27 mouse cellular contexts compared by ENCODE assay signal in genomic region chr8:11650021-11650420, GRCm38 (mm10). TPM values are rescaled to one million over a fixed set of nuclear protein-coding genes. Genes with fewer than 3 reads are reported as not detected.
A peak's percentile ranks its signal among the peaks of the same experiment; 100 is the strongest.
DNase-seq lines count a peak whose midpoint lies in the region; TF ChIP-seq lines count a peak whose summit lies in the region.
"Had no signal": no experiment of that assay in that cellular context is flagged by ENCODE, and none has a peak within 500 bp of the region (broad histone marks: within the 10 kb centered on the region; RNA-seq: fewer than 3 reads in every experiment).

No protein-coding gene starts in this region.

- in situ Hi-C loops in ES-E14 (cut with MboI; ENCODE audit: low sequenced_read_pairs in 2 of 2, unreplicated experiment in 2 of 2): no loop called here

- no peaks in the 10 kb centered on the region for H3K36me3 ChIP-seq in ES-E14 (ENCODE audit: control insufficient read depth, insufficient read depth, low read length, poor library complexity, severe bottlenecking)
- no peaks in the 10 kb centered on the region for H3K36me3 ChIP-seq in limb, embryonic 10.5 days
- H3K36me3 ChIP-seq: G1E had no signal

- no peak overlapping the region for H3K27ac ChIP-seq in ES-E14 (ENCODE audit: insufficient read depth, low read depth, low read length, poor library complexity, severe bottlenecking)
- H3K27ac ChIP-seq in limb, embryonic 10.5 days: no peak overlapping the region

- no peak overlapping the region for H3K9ac ChIP-seq in ES-E14 (ENCODE audit: insufficient read depth, low read depth, low read length, poor library complexity, severe bottlenecking)

- 92% methylated on average over 5 of the region's 5 CpGs for WGBS in limb, embryonic 10.5 days

- no peaks in the 10 kb centered on the region for H3K27me3 ChIP-seq in limb, embryonic 10.5 days (ENCODE audit: low read depth, poor library complexity, severe bottlenecking)
- H3K27me3 ChIP-seq: CH12.LX, Patski had no signal

- H3K4me3 ChIP-seq in ES-E14 (ENCODE audit: insufficient read depth in 1 of 2, low read depth in 1 of 2, low read length in 2 of 2, poor library complexity in 1 of 2, severe bottlenecking in 1 of 2): no peak overlapping the region
- no peak overlapping the region for H3K4me3 ChIP-seq in limb, embryonic 10.5 days

- peaks cover 0 to 5% of the 10 kb centered on the region in 2 experiments; a peak in 1 of 4 replicates for H3K4me1 ChIP-seq in ES-E14 (ENCODE audit: control insufficient read depth in 2 of 2, insufficient read depth in 2 of 2, low read length in 2 of 2, poor library complexity in 1 of 2)
- peaks cover 13% of the 10 kb centered on the region for H3K4me1 ChIP-seq in limb, embryonic 10.5 days

- no peaks in the 10 kb centered on the region for H3K9me3 ChIP-seq in ES-E14 (ENCODE audit: control insufficient read depth, insufficient read depth, low read depth, low read length)
- H3K9me3 ChIP-seq in limb, embryonic 10.5 days (replicated peaks): no peaks in the 10 kb centered on the region
- H3K9me3 ChIP-seq: G1E had no signal

- peak; percentile 70 for DNase-seq in ES-CJ7 (ENCODE audit: low read depth, low spot score)
- peak; percentile 41 for DNase-seq in ES-E14 (ENCODE audit: low read depth, low spot score)
- peak; percentile 61 for DNase-seq in ZHBTc4 (ENCODE audit: low read depth, low spot score)
- no peak for DNase-seq in frontal cortex, postnatal 10 days (ENCODE audit: low spot score in 2 of 2)
- no peak for DNase-seq in testis, postnatal 14 days (ENCODE audit: low spot score)
- no peak for DNase-seq in limb, embryonic 10.5 days (ENCODE audit: low spot score)
- DNase-seq: adrenal gland, adult 2 months; adrenal gland, adult 8-10 months; adrenal gland, postnatal 10 days; adrenal gland, postnatal 14 days; adrenal gland, postnatal 25 days; adrenal gland, postnatal 36 days; B cell, adult 2 months; cerebellum, adult 11 months; cerebellum, adult 11-12 months; cerebellum, adult 18-20 months; cerebellum, adult 2 months; cerebellum, adult 8-10 months; cerebellum, adult 9-10 months had no signal

TF ChIP-seq in ES-E14, 5 proteins besides CTCF, POLR2A, EP300 and RAD21:
- TF ChIP-seq ZNF384 (IDR thresholded peaks at IDR 0.05; ENCODE audit: low read depth, low read length) (no peak), CHD2 (IDR thresholded peaks at IDR 0.05; ENCODE audit: low read depth, low read length) (no peak), MAFK (IDR thresholded peaks at IDR 0.05; ENCODE audit: insufficient read depth, low read depth, low read length) (no peak), ZC3H11A (IDR thresholded peaks at IDR 0.05; ENCODE audit: borderline replicate concordance, low read depth, low read length) (no peak), HCFC1 (IDR thresholded peaks at IDR 0.05; ENCODE audit: borderline replicate concordance, insufficient read depth, low read length) (no peak)

RNA-seq across cellular contexts. Expression of gene Ankrd10, which starts 14.5 kb away (rescaled TPM):
- 165 and 235 TPM in 2 replicates for total RNA-seq in ES-E14 (2012; rRNA removed)
- 146 and 157 TPM in 2 replicates for polyA plus RNA-seq in limb, embryonic 10.5 days (2016; fragmentation: Nextera tagmentation; extraction: Ambion mirVana)

RNA-seq across cellular contexts. Expression of gene 1700016D06Rik, which starts 50.8 kb away (rescaled TPM):
- 0.95 and 2.1 TPM in 2 replicates for total RNA-seq in ES-E14 (2012; rRNA removed)
- 0.21 TPM in 1 of 2 replicates, not detected in the other for polyA plus RNA-seq in limb, embryonic 10.5 days (2016; fragmentation: Nextera tagmentation; extraction: Ambion mirVana)
- total RNA-seq: adrenal gland, adult 18-20 months; adrenal gland, adult 2 months; adrenal gland, adult 8-10 months; adrenal gland, postnatal 10 days; adrenal gland, postnatal 14 days; adrenal gland, postnatal 25 days; adrenal gland, postnatal 36 days; adrenal gland, postnatal 4 days; CH12.LX; MEL had no signal
- polyA plus RNA-seq: adrenal gland, adult 2 months; brain, embryonic 14.5 days; C2C12; cerebellum, adult 2 months; G1E; Patski had no signal

Comparison
In these comparisons a context has a peak if more than half of its experiments do, and no peak if none do; other contexts are left out.
1. DNase-seq: peak in ES-CJ7 (single experiment), ES-E14 (single experiment) and ZHBTc4 (single experiment); none in frontal cortex, postnatal 10 days (0 of 2), testis, postnatal 14 days (single experiment) and limb, embryonic 10.5 days (single experiment).